Mouse (Mus musculus) lung, postnatal 14 days (tissue): Measurements from ENCODE around the gene Zbtb25.

ENCODE experiments used
- DNase-seq: peaks from one replicate; pipeline ENCODE4 v3.0.0; 2021

Zbtb25 gene

GRCm38 (mm10) chr12:76369206-76369977 is at the start of gene Zbtb25:
TSS of gene Zbtb25 (minus strand) at chr12:76369602.
- DNase-seq, result peak; percentile 78

- DNase-seq, result no peak
Observed at GRCm38 (mm10) chr12:76418346-76418745, 48.9 kb upstream of the Zbtb25 start.

DNA sequence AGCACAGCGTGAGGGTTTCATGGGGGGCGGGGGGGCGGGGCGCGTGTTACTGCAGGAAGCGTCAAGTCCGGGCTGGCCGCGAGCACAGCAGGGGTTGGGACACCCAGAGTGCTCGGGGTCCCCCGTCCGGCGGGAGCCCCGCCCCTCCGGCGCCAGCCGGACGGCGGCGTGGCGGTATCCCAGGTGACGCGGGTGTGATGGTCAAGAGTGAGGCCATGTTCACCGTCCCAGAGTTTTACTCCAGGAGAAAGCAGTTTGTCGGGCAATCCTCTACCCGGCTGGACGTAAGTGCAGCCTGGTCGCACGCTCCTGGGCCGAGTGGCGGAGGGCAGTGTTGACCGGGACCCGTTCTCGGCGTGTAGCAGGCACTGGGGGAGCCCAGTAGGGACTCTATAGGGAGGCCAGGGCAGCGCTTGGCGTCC is 48.0 kb upstream of the Zbtb25 start, which contains the start of gene Ppp1r36:
Ppp1r36 (plus strand) TSS at position 106 of the 422 bp plus-strand sequence.
- peak; percentile 19 for DNase-seq

DNA sequence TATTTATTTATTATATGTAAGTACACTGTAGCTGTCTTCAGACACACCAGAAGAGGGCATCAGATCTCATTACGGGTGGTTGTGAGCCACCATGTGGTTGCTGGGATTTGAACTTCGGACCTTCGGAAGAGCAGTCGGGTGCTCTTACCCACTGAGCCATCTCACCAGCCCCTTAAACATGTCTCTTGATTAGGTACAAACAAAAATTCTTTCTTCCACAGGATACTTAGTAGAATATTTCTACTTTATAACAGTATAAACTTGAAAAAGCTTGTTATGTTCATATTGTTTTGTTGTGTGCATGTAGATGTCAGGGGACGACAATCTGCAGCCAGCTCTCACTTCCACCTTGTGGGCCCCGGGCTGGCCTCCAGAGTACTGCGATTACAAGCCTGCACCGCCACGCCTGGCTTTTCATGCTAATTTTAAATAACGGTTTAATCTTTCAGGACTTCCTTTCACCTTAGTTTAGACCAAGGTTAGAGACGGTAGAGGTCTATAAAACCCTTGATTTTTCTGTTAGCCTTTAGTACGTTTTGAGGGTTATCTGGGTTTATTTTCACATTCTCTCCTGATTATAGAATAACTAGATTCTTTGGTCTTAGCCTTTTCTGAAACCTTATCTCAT is 46.1 kb upstream of the Zbtb25 start:
- DNase-seq, result no peak

DNA sequence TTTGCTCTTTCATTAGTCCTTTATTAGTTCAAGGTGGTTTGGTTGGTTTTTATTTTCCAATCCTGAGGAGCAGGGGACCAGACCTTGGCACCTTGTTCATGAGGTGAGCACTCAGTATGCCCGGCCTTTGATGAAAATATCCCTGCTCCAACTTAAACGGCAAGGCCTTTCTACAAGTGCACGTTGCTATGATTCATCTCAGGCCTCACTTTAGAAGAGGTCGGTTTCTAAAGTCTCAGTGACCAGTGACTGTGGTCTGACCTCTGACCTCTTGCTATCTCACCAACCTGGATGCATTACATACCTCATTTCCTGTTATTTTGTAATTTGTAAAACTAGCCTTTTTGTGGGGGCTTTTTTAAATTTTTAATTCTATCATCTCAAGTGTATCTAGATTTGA is 39.8 kb upstream of the Zbtb25 start:
- DNase-seq, result no peak

DNA sequence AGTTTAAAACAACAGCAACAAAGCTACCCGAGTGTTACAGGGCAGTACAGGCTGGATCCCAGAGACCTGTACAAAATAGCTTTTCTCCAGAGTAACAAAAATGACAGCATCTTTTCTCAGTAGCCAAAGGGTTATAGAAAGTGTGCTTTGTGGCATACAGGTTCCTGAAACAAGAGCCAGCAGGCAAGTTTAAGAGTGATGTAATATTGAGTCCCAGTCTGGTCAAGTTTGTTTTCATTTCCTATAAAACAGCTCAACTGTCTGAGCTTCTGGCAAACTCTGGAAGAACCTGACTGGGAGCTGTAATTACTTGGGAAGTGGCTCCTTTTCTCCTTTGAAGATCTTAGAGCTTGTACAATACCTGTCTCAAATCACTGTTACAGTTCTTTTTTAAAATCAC is 37.8 kb upstream of the Zbtb25 start:
- DNase-seq, result no peak

GRCm38 (mm10) chr12:76405971-76406370 is 36.6 kb upstream of the Zbtb25 start:
- no peak for DNase-seq

DNA sequence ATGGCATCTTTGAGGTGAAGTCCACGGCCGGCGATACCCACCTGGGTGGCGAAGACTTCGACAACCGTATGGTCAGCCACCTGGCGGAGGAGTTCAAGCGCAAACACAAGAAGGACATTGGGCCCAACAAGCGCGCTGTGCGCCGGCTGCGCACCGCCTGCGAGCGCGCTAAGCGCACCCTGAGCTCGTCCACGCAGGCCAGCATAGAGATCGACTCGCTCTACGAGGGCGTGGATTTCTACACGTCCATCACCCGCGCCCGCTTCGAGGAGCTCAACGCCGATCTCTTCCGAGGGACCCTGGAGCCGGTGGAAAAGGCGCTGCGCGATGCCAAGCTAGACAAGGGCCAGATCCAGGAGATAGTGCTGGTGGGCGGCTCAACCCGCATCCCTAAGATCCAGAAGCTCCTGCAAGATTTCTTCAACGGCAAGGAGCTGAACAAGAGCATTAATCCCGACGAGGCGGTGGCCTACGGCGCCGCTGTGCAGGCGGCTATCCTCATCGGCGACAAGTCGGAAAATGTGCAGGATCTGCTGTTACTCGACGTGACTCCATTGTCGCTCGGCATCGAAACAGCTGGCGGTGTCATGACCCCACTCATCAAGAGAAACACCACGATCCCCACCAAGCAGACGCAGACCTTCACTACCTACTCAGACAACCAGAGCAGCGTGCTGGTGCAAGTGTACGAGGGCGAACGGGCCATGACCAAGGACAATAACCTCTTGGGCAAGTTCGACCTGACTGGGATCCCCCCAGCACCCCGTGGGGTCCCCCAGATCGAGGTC is 36.0 kb upstream of the Zbtb25 start:
- peak; percentile 22 for DNase-seq

DNA sequence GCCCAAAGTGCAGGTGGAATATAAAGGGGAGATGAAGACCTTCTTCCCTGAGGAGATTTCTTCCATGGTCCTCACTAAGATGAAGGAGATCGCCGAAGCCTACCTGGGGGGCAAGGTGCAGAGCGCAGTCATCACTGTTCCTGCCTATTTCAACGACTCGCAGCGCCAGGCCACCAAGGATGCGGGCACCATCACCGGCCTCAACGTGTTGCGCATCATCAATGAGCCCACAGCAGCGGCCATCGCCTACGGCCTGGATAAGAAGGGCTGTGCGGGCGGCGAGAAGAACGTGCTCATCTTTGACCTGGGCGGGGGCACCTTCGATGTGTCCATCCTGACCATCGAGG is 35.4 kb upstream of the Zbtb25 start:
- DNase-seq, result no peak

- DNase-seq, result peak; percentile 100
Observed at GRCm38 (mm10) chr12:76403886-76404537, 34.6 kb upstream of the Zbtb25 start, which contains the start of gene Hspa2. TSS of gene Hspa2 (plus strand) at chr12:76404176.

- no peak for DNase-seq
Observed at GRCm38 (mm10) chr12:76402991-76403885, 33.8 kb upstream of the Zbtb25 start.

GRCm38 (mm10) chr12:76401674-76402073 is 32.3 kb upstream of the Zbtb25 start:
- no peak for DNase-seq

GRCm38 (mm10) chr12:76397281-76397680 is 27.9 kb upstream of the Zbtb25 start:
- no peak for DNase-seq

- DNase-seq, result no peak
Observed at GRCm38 (mm10) chr12:76392979-76393378, 23.6 kb upstream of the Zbtb25 start.

DNA sequence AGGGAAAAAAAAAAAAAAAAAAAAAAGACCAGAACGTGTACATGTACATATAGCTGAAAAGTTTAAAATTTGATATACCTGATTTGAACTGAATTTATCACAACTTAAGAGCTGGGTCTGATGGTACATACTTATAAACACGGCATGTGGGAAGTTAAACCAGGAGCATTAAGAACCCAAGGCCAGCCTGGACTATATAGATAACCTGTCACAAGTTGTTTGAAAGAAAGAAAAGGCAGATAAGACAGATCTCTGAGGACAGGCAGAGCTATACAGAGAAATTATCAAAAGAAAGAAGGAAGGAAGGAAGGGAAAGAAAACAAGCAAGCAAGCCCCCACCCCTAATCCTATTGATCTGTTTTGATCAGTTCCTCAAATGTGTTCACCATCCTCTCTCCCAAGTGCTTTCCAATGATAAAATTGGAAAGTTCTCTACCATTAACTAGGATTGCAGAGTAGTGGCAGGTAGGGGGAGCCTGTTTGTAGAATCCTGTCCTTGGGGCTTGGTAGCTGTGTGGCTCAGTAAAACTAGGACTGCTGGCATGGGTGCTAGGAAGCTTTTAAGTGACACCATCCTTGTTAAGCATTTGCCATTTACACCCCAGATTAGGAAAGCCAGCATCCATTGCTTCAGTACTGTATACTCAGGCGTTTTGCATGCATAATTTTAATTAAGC is 22.3 kb upstream of the Zbtb25 start:
- DNase-seq, result no peak

DNA sequence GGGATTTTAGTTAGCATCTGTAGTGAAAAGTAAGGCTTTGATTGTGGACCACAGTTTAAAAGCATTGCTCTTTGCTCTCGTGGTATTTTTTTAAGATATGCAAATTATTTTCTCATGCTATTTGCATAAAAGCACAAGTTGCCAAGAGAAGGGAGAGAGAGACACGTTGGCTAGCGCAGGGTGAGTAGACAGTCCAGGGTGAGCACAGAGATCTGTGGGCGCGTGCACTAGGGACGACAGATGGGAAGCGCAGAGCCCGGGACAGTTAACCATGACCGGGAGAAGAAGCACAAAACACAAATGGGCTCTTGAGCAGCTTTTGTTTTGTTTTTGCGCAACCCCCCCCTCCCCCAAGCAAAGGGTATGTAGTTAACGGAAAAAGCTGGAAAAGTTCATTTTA is 19.4 kb upstream of the Zbtb25 start:
- no peak for DNase-seq

DNA sequence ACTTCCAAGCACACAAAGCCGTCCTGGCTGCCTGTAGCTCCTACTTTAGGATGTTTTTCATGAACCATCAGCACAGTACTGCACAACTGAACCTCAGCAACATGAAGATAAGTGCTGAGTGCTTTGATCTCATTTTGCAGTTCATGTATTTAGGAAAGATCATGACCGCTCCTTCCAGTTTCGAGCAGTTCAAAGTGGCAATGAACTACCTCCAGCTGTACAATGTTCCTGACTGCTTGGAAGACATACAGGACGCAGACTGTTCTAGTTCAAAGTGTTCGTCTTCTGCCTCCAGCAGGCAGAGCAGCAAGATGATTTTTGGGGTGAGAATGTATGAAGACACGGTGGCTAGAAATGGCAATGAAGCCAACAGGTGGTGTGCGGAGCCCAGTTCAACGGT is 15.9 kb upstream of the Zbtb25 start:
- DNase-seq, result no peak

GRCm38 (mm10) chr12:76380151-76380550 is 10.7 kb upstream of the Zbtb25 start:
- no peak for DNase-seq

GRCm38 (mm10) chr12:76378556-76378955 is 9.2 kb upstream of the Zbtb25 start:
- no peak for DNase-seq

DNA sequence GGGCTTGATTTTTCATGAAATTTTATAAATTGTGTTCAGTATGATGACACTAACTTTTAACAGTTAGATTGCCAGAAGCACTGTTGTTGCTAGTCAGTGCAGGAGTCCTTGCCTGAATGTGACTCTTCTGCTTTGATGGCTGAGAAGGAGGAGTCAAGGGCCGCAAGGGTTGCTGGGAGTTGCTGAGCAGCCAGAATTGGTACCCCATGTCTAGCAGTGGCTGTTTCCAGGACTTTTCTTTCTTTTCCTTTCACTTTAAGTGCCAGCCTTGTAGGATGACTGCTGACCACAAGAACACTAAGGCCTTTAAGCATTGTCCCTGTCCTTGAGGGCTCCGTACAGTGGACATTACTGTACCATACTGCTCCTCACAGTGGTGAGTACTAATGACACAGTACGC is 8.3 kb upstream of the Zbtb25 start:
- no peak for DNase-seq

GRCm38 (mm10) chr12:76377059-76377458 is 7.7 kb upstream of the Zbtb25 start:
- DNase-seq, result no peak
